8 mouse cellular contexts compared by ENCODE assay signal in genomic region chr15:102981379-102982288, GRCm38 (mm10). TPM values are rescaled to one million over a fixed set of nuclear protein-coding genes. Genes with fewer than 3 reads are reported as not detected.
DNase-seq lines count a peak whose midpoint lies in the region; ATAC-seq and TF ChIP-seq lines count a peak whose summit lies in the region.

No protein-coding gene starts in this region.

- TF ChIP-seq POLR2A in limb, embryonic 14.5 days (IDR thresholded peaks at IDR 0.05; ENCODE audit: borderline replicate concordance, extremely low read depth, insufficient read depth, insufficient read length), result no peak

- H3K36me3 ChIP-seq in limb, embryonic 14.5 days (ENCODE audit: control insufficient read depth, insufficient read depth, low read length), result no peaks in the 10 kb centered on the region

- no peaks in the 10 kb centered on the region for H3K9me3 ChIP-seq in limb, embryonic 14.5 days (ENCODE audit: control insufficient read depth, low read length)

- peak overlapping the region; percentile 53 for H3K9ac ChIP-seq in limb, embryonic 14.5 days (ENCODE audit: low read depth, low read length, severe bottlenecking)

- peak overlapping the region; percentile 50; the same call in 1 of the 2 replicates for H3K27ac ChIP-seq in limb, embryonic 14.5 days (replicated peaks; ENCODE audit: low read depth, low read length)

- peak; percentile 25; the same call in 1 of the 2 replicates for ATAC-seq in granulocyte monocyte progenitor cell, adult 5-6 weeks (replicated peaks; ENCODE audit: poor library complexity, severe bottlenecking)
- ATAC-seq in limb, embryonic 14.5 days (ENCODE audit: low FRiP score, low read depth), result 0 out of 2 replicates have a peak, but pooled peaks have one; percentile 32

- peaks cover 97% of the 10 kb centered on the region for H3K27me3 ChIP-seq in limb, embryonic 14.5 days (ENCODE audit: control insufficient read depth, insufficient read depth, low read length)

- peak overlapping the region; percentile 62 for H3K4me2 ChIP-seq in limb, embryonic 14.5 days (replicated peaks; ENCODE audit: low read depth, low read length, severe bottlenecking)

- H3K4me3 ChIP-seq in limb, embryonic 14.5 days (replicated peaks; ENCODE audit: low read length), result peak overlapping the region; percentile 42

- H3K4me1 ChIP-seq in limb, embryonic 14.5 days (ENCODE audit: control insufficient read depth, insufficient read depth, low read length), result peaks cover 8% of the 10 kb centered on the region

- DNase-seq in embryo, embryonic 10 days (ENCODE audit: low spot score), result peak; percentile 80
- no peak for DNase-seq in embryo, embryonic 9.5 days (ENCODE audit: extremely low spot score)
- peak; percentile 95 for DNase-seq in MN1 (ENCODE audit: low spot score)
- DNase-seq in limb, embryonic 14.5 days (ENCODE audit: low spot score), result peak; percentile 75
- peak; percentile 49 for DNase-seq in testis, postnatal 14 days (ENCODE audit: low spot score)
- no peak for DNase-seq in spleen, postnatal 14 days (ENCODE audit: low spot score in 2 of 2)
- DNase-seq in right cerebral cortex, adult 2 months (ENCODE audit: low spot score in 2 of 2), result no peak

- under 1% methylated on average over 83 of the region's 88 CpGs for WGBS in limb, embryonic 14.5 days

RNA-seq across cellular contexts. Expression of gene Hoxc9, which starts 5.4 kb away (rescaled TPM):
- not detected in 2 replicates for total RNA-seq in granulocyte monocyte progenitor cell, adult 5-6 weeks (2014; fragmentation: Nextera tagmentation)
- total RNA-seq in granulocyte monocyte progenitor cell, adult 5-6 weeks (2017), result not detected in 2 replicates
- 2.1 TPM in 2 replicates for polyA plus RNA-seq in limb, embryonic 14.5 days (2012; rRNA removed)
- polyA plus RNA-seq in limb, embryonic 14.5 days (2014; fragmentation: Nextera tagmentation; extraction: Ambion mirVana), result 1.1 and 1.3 TPM in 2 replicates

RNA-seq across cellular contexts. Expression of gene Hoxc8, which starts 8.8 kb away (rescaled TPM):
- total RNA-seq in granulocyte monocyte progenitor cell, adult 5-6 weeks (2014; fragmentation: Nextera tagmentation), result not detected in 2 replicates
- total RNA-seq in granulocyte monocyte progenitor cell, adult 5-6 weeks (2017), result not detected in 2 replicates
- 3.5 and 3.9 TPM in 2 replicates for polyA plus RNA-seq in limb, embryonic 14.5 days (2012; rRNA removed)
- 1.9 TPM in 2 replicates for polyA plus RNA-seq in limb, embryonic 14.5 days (2014; fragmentation: Nextera tagmentation; extraction: Ambion mirVana)

RNA-seq across cellular contexts. Expression of gene Hoxc5, which starts 14.4 kb away (rescaled TPM):
- not detected in 2 replicates for total RNA-seq in granulocyte monocyte progenitor cell, adult 5-6 weeks (2014; fragmentation: Nextera tagmentation)
- total RNA-seq in granulocyte monocyte progenitor cell, adult 5-6 weeks (2017), result not detected in 2 replicates
- 7.6 and 9.0 TPM in 2 replicates for polyA plus RNA-seq in limb, embryonic 14.5 days (2012; rRNA removed)
- polyA plus RNA-seq in limb, embryonic 14.5 days (2014; fragmentation: Nextera tagmentation; extraction: Ambion mirVana), result 2.6 and 3.5 TPM in 2 replicates

RNA-seq across cellular contexts. Expression of gene Hoxc10, which starts 15.0 kb away (rescaled TPM):
- not detected in 2 replicates for total RNA-seq in granulocyte monocyte progenitor cell, adult 5-6 weeks (2014; fragmentation: Nextera tagmentation)
- not detected in 2 replicates for total RNA-seq in granulocyte monocyte progenitor cell, adult 5-6 weeks (2017)
- 9.7 and 14.3 TPM in 2 replicates for polyA plus RNA-seq in limb, embryonic 14.5 days (2012; rRNA removed)
- 5.8 and 6.0 TPM in 2 replicates for polyA plus RNA-seq in limb, embryonic 14.5 days (2014; fragmentation: Nextera tagmentation; extraction: Ambion mirVana)

RNA-seq across cellular contexts. Expression of gene Hoxc6, which starts 16.4 kb away (rescaled TPM):
- total RNA-seq in granulocyte monocyte progenitor cell, adult 5-6 weeks (2014; fragmentation: Nextera tagmentation), result not detected in 2 replicates
- not detected in 2 replicates for total RNA-seq in granulocyte monocyte progenitor cell, adult 5-6 weeks (2017)
- 8.0 and 10.4 TPM in 2 replicates for polyA plus RNA-seq in limb, embryonic 14.5 days (2012; rRNA removed)
- polyA plus RNA-seq in limb, embryonic 14.5 days (2014; fragmentation: Nextera tagmentation; extraction: Ambion mirVana), result 2.4 and 2.5 TPM in 2 replicates

Comparison
In these comparisons a context has a peak if more than half of its experiments do, and no peak if none do; other contexts are left out.
1. DNase-seq: peak in embryo, embryonic 10 days (single experiment), MN1 (single experiment), limb, embryonic 14.5 days (single experiment) and testis, postnatal 14 days (single experiment); none in embryo, embryonic 9.5 days (single experiment), spleen, postnatal 14 days (0 of 2) and right cerebral cortex, adult 2 months (0 of 2).